Mouse (Mus musculus): ENCODE results near the gene Hhip.
"Not testable (repeated sequence)": the region's sequence is repeated elsewhere in the genome, so short reads cannot be mapped to it uniquely, and the experiment has no call there.

- not testable (repeated sequence) for TF ChIP-seq SMC3 (IDR thresholded peaks at IDR 0.05; ENCODE audit: low read depth, low read length); CTCF (IDR thresholded peaks at IDR 0.05 in 2 of 3, conservative IDR thresholded peaks at IDR 0.05 in 1 of 3; ENCODE audit: control insufficient read depth in 1 of 3, insufficient read depth in 1 of 3, low read depth in 2 of 3, low read length in 3 of 3, poor library complexity in 1 of 3, severe bottlenecking in 1 of 3); POLR2AphosphoS2 (IDR thresholded peaks at IDR 0.05; ENCODE audit: low read length); ZMIZ1 (IDR thresholded peaks at IDR 0.05; ENCODE audit: low read depth, low read length)
Observed at GRCm38 (mm10) chr8:79991420-79991819, 66.4 kb downstream of the Hhip start.

Measured in MEL (cell line).